Mouse (Mus musculus) subcutaneous adipose tissue, adult 2 months (tissue): ENCODE measurements around the gene Gsk3b. TPM values are rescaled to one million over a fixed set of nuclear protein-coding genes. Genes with fewer than 3 reads are reported as not detected.

Source experiments
- polyA plus RNA-seq: library from polyadenylated mRNA; depleted of rRNA; stranded (reverse); fragments of >200 nt; gene quantifications from 2 replicates; pipeline ENCODE4 v1.2.3, GENCODE M21; 2012; ENCODE audit warnings: low replicate concordance; rRNA removed

Gsk3b gene
- 13.5 and 20.2 TPM in 2 replicates for polyA plus RNA-seq

DNA sequence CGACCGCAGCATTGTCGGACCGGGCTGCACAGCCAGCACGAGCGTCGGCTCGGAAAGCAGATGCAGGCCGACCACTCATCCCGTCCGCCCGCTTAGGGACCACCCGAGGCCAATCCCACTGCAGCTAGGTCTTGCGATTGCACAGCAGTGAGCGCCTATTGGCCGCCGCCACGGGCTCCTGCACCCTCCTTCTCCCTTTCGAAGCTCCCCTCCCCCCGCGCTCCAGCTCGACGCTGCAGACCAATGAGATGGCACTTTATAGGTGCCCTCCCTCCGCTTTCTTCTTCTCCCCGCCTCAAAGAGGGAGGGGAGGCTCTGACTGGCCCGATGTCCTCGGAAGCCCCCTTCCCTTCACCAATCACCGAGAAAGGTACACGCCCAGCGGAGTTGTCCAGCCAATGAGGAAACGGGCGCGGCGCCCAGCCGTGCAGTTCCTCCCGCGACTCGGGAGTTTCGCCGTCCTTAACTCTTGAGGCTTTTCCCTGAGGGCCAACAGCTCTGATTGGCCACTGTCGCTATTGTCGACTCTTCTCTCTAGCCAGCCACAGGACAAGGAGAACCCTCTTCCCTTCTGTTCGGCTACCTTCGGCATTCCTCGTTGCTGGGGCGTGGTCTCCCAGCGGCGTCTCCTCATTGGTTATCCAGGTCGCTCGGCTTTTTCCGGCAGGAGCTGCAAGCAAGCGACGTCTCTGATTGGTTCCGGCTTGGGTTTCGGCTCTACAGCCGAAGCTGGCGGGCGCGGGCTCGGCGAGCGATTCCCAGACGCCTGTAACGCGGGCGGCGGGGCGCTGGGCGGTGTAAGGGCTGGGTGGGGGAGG lies at the start of gene Gsk3b:
Gene Gsk3b, plus strand, starts transcription at position 373 of the 818 bp plus-strand sequence.

GRCm38 (mm10) chr16:38294685-38295348 lies 206.0 kb downstream of the Gsk3b start, which contains the start of gene Nr1i2:
Nr1i2 (minus strand) TSS chr16:38294824.

Other genes starting within 250 kb of the Gsk3b start
- gene Gm36028, start 227.9 kb upstream of the Gsk3b start, polyA plus RNA-seq: 0.10 and 0.30 TPM in 2 replicates
- gene Lrrc58, start 220.6 kb upstream of the Gsk3b start, polyA plus RNA-seq: 32.9 and 43.2 TPM in 2 replicates
- gene Gpr156, start 172.5 kb upstream of the Gsk3b start, polyA plus RNA-seq: 0.13 and 1.3 TPM in 2 replicates
- gene Nr1i2, start 205.8 kb downstream of the Gsk3b start, polyA plus RNA-seq: not detected in 2 replicates